Mouse (Mus musculus): ENCODE measurements around the gene Dysf. TPM values are rescaled to one million over a fixed set of nuclear protein-coding genes. Genes with fewer than 3 reads are reported as not detected.
A peak's percentile ranks its signal among the peaks of the same experiment; 100 is the strongest.

Gene Dysf
- total and polyA plus RNA-seq, 3 experiments: 0.05 to 0.39 (median 0.38) TPM

GRCm38 (mm10) chr6:84018906-84019550, 10.6 kb downstream of the Dysf start:
- no peaks in the 10 kb centered on the region for H3K27me3 ChIP-seq (replicated peaks)
- H3K4me2 ChIP-seq (ENCODE audit: insufficient read depth, low read depth, poor library complexity, severe bottlenecking): no peak overlapping the region
- H3K36me3 ChIP-seq (replicated peaks in 1 of 2; ENCODE audit: control insufficient read depth in 1 of 2, insufficient read depth in 1 of 2, low read length in 1 of 2): no peaks in the 10 kb centered on the region
- no peak overlapping the region for H3K27ac ChIP-seq (ENCODE audit: insufficient read depth, low read depth)
- H3K4me3 ChIP-seq (replicated peaks in 1 of 3; ENCODE audit: low read depth in 2 of 3, low read length in 2 of 3, poor library complexity in 1 of 3): no peak overlapping the region
- in situ Hi-C loops (cut with MboI; ENCODE audit: low pct_ligation_motif_present, low pct_unique_long_range_greater_than_20kb, low sequenced_read_pairs) (loop anchor here (5.0 kb wide), 1 partner anchor 38 kb away; no protein-coding TSS in a partner anchor), dilution Hi-C loops (cut with MboI; ENCODE audit: extremely low pct_ligation_motif_present, extremely low pct_unique_long_range_greater_than_20kb, low sequenced_read_pairs) (no loop called here)
- no peak for TF ChIP-seq JUN (IDR thresholded peaks at IDR 0.05; ENCODE audit: insufficient read depth, low read depth, low read length)
- TF ChIP-seq IRF4 (IDR thresholded peaks at IDR 0.05; ENCODE audit: low read depth, low read length): no peak
- TF ChIP-seq SIN3A (IDR thresholded peaks at IDR 0.05; ENCODE audit: low read length): no peak
- TF ChIP-seq UBTF (IDR thresholded peaks at IDR 0.05; ENCODE audit: low read depth, low read length): no peak
- no peak for TF ChIP-seq USF1 (IDR thresholded peaks at IDR 0.05; ENCODE audit: low read depth, low read length)
- TF ChIP-seq USF2 (conservative IDR thresholded peaks at IDR 0.05; ENCODE audit: low read depth, low read length): no peak
- no peak for TF ChIP-seq SMC3 (IDR thresholded peaks at IDR 0.05; ENCODE audit: low read depth, low read length)
- TF ChIP-seq E2F4 (IDR thresholded peaks at IDR 0.05; ENCODE audit: insufficient replicate concordance, low read depth, low read length): no peak
- TF ChIP-seq CTCF (conservative IDR thresholded peaks at IDR 0.05 in 1 of 2, IDR thresholded peaks at IDR 0.05 in 1 of 2; ENCODE audit: low read depth in 2 of 2, low read length in 2 of 2): no peak
- TF ChIP-seq TCF12 (IDR thresholded peaks at IDR 0.05; ENCODE audit: low read depth, low read length): no peak
- TF ChIP-seq ZMIZ1 (IDR thresholded peaks at IDR 0.05; ENCODE audit: low read depth, low read length): no peak
- TF ChIP-seq RCOR1 (conservative IDR thresholded peaks at IDR 0.05; ENCODE audit: low read depth, low read length): no peak
- TF ChIP-seq MAFK (IDR thresholded peaks at IDR 0.05; ENCODE audit: insufficient replicate concordance, low read length): no peak
- TF ChIP-seq GABPA (IDR thresholded peaks at IDR 0.05; ENCODE audit: insufficient replicate concordance, low read depth, low read length): no peak
- no peak for TF ChIP-seq ZC3H11A (IDR thresholded peaks at IDR 0.05; ENCODE audit: low read depth, low read length)
- no peak for TF ChIP-seq CHD1 (IDR thresholded peaks at IDR 0.05; ENCODE audit: low read depth, low read length)
- no peak for TF ChIP-seq RAD21 (IDR thresholded peaks at IDR 0.05; ENCODE audit: low read depth, low read length)
- no peak for TF ChIP-seq PAX5 (IDR thresholded peaks at IDR 0.05; ENCODE audit: low read length)
- no peak for TF ChIP-seq BHLHE40 (IDR thresholded peaks at IDR 0.05; ENCODE audit: low read depth, low read length)
- no peak overlapping the region for H3K9ac ChIP-seq (ENCODE audit: insufficient read depth, low read depth)
- H3K79me2 ChIP-seq (replicated peaks; ENCODE audit: control insufficient read depth, extremely low read depth, insufficient read depth, poor library complexity, severe bottlenecking): no peaks in the 10 kb centered on the region
- DNase-seq (ENCODE audit: extremely low read depth): no peak
- H3K9me3 ChIP-seq (replicated peaks; ENCODE audit: low read length): no peaks in the 10 kb centered on the region
- peaks cover 0 to 19% of the 10 kb centered on the region in 2 experiments; a peak in 2 of 4 replicates for H3K4me1 ChIP-seq (ENCODE audit: control insufficient read depth in 1 of 2, insufficient read depth in 2 of 2)

- no peak for TF ChIP-seq ZKSCAN1 (IDR thresholded peaks at IDR 0.05; ENCODE audit: borderline replicate concordance, low read depth, low read length)
- no peak for TF ChIP-seq ELF1 (IDR thresholded peaks at IDR 0.05; ENCODE audit: low read depth, low read length)
- no peak for TF ChIP-seq POLR2A (IDR thresholded peaks at IDR 0.05; ENCODE audit: low read depth, low read length)
- DNase-seq (ENCODE audit: extremely low read depth): peak; percentile 27
- H3K27me3 ChIP-seq (replicated peaks): no peaks in the 10 kb centered on the region
- no peaks in the 10 kb centered on the region for H3K79me2 ChIP-seq (replicated peaks; ENCODE audit: control insufficient read depth, extremely low read depth, insufficient read depth, poor library complexity, severe bottlenecking)
- no peak overlapping the region for H3K4me3 ChIP-seq (replicated peaks in 1 of 3; ENCODE audit: low read depth in 2 of 3, low read length in 2 of 3, poor library complexity in 1 of 3)
- H3K27ac ChIP-seq (ENCODE audit: insufficient read depth, low read depth): no peak overlapping the region
- H3K4me2 ChIP-seq (ENCODE audit: insufficient read depth, low read depth, poor library complexity, severe bottlenecking): 0 out of 2 replicates have a peak overlapping the region, but pooled peaks have one; percentile 35
- H3K36me3 ChIP-seq (replicated peaks in 1 of 2; ENCODE audit: control insufficient read depth in 1 of 2, insufficient read depth in 1 of 2, low read length in 1 of 2): no peaks in the 10 kb centered on the region
- dilution Hi-C loops (cut with MboI; ENCODE audit: extremely low pct_ligation_motif_present, extremely low pct_unique_long_range_greater_than_20kb, low sequenced_read_pairs) (no loop called here), in situ Hi-C loops (cut with MboI; ENCODE audit: low pct_ligation_motif_present, low pct_unique_long_range_greater_than_20kb, low sequenced_read_pairs) (no loop called here)
- H3K4me1 ChIP-seq (ENCODE audit: control insufficient read depth in 1 of 2, insufficient read depth in 2 of 2): peaks cover 0 to 19% of the 10 kb centered on the region in 2 experiments; a peak in 2 of 4 replicates
- no peaks in the 10 kb centered on the region for H3K9me3 ChIP-seq (replicated peaks; ENCODE audit: low read length)
- H3K9ac ChIP-seq (ENCODE audit: insufficient read depth, low read depth): no peak overlapping the region
Observed at GRCm38 (mm10) chr6:84020002-84020401, 11.6 kb downstream of the Dysf start.
